Mouse (Mus musculus): ENCODE results near the gene Arhgap23.
A peak's percentile ranks its signal among the peaks of the same experiment; 100 is the strongest.

Gene Arhgap23

DNA sequence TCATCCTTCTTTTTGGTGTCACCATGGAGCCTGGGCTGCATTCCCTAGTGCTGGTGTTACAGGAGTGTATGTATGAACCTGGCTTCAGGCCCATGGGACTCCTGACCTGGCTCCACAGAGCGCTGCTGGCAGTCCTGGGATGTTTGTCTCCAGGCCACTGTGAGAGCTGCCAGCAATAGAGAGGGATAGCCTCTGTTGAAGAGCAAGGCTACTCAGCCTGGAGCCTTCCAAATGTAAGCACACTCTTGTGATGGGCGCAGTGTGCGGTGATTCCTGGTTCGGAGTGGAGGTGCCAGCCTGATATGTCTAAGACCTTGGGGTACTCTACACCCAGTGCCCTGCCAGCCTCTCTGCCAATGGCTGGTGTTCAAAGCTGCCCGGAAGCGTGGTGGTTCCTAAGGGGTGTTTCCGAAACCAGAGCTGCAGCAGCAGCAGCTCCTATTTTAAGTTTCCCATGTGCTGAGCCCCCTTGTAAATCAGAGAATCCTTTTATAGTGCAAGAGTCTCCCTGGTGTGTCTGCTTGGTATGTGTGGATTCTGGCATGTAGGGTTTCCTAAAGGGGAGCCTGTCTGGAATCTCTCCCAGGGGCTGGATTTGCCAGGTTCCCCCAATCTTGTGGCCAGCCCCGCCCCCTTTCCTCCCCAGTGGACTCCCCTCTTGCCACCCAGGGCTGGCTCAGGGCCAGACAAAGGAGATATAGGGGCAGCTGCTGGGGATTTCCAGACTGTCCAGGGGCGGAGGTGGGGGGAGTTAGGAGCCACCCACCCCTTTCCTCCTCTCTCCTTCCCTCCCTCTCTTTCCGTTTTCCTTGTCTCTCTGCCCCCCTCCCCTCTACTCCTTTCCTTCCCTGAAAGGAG is 9.0 kb upstream of the Arhgap23 start:
- DNase-seq (ENCODE audit: low spot score), result no peak

DNA sequence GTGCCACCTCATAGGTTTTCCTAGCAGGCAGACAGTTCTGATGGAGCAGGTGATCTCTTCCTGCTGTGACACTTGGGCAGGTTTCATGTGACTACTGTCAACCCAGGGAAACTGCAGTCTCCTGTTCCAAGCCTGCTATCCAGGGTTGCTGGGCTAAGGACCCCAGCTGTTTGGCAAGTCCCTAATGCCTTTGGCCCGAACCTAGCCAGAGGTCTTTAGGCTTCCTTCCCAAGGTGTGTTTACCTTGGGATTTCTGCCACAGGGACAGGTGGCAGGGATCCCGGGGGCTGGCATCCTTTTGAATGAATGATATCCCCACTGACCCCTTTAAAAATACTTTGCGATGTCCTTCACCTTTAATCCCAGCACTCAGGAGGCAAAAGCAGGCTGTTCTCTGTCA is 7.9 kb upstream of the Arhgap23 start:
- DNase-seq (ENCODE audit: low spot score), result no peak

- DNase-seq (ENCODE audit: low spot score), result peak; percentile 56
Observed at GRCm38 (mm10) chr11:97408171-97408570, 7.2 kb upstream of the Arhgap23 start.

DNA sequence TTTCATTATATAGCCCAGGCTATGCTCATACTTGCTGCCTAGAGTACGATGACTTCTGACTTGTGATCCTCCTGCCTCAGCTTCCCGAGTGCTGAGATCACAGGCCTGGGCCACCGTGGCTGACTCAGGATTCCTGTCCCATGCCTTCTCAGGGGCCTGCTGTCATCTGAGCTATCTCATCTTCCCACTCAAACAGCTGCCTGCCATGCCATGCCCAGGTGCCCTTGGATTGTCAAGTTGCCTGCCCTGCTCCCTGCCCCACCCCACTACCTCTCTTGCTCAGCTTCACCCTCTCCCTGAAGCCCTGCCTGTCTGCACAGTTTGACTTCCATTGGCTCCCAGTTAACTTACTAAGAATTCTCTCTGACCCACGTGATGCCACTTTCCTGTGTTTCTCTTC is 4.4 kb upstream of the Arhgap23 start:
- DNase-seq (ENCODE audit: low spot score), result no peak

GRCm38 (mm10) chr11:97412117-97412516 is 3.2 kb upstream of the Arhgap23 start:
- no peak for DNase-seq (ENCODE audit: low spot score)

- no peak for DNase-seq (ENCODE audit: low spot score)
Observed at GRCm38 (mm10) chr11:97412808-97413347, 2.5 kb upstream of the Arhgap23 start.

GRCm38 (mm10) chr11:97415712-97416636 is 641 bp downstream of the Arhgap23 start:
- no peak for DNase-seq (ENCODE audit: low spot score)

GRCm38 (mm10) chr11:97416637-97417035 is 1.3 kb downstream of the Arhgap23 start:
- no peak for DNase-seq (ENCODE audit: low spot score)

DNA sequence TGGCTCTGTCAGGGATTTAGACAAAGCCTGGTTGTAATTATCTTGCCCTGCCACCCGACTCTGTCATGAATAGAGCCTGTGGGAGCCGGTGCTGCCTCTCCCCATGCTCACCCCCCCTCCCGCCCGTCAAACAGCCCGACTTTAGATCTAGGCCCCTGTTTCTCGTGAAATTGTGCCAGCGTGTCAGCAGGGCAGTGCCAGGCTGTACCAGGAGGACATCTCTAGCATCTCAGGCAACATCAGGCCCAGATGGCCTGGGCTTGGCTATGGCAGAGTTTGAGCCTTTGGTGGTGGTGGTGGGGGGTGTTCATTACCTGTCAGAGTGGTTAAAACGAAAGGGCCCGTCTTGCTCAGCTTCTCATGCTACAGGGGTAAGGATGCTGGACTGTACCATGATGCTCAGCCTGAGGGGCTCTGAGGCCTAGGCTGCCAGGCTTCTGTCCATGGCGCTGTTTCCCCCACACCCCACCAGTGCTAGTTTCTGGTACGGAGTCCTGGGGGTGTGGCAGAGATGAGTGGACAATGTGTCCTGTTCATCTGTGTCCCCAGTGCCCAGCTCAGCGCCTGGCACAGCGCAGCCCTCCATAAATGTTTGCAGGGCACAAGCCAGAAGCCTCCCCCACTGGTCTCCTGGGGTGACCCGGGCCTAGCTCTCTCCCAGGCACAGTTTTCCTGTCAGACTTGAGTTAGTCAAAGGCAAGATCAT is 3.7 kb downstream of the Arhgap23 start:
- no peak for DNase-seq (ENCODE audit: low spot score)

DNA sequence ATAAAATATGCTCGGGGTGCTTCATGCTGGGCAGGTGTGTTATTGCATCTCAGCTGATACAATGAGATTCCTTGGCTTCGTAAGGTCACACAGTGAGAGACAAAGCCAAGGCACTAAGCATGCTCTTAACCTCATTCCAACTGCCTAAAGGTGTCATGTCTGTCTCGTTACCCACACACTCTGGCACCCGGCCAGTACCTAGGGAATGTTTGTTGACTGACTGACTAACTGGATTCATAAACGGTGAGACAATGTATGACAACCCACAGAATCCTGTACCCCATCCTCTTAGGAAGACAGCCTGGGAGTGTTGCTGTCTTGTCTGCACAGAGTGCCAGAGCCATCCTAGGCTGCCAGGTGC is 4.2 kb downstream of the Arhgap23 start:
- DNase-seq (ENCODE audit: low spot score), result no peak

DNA sequence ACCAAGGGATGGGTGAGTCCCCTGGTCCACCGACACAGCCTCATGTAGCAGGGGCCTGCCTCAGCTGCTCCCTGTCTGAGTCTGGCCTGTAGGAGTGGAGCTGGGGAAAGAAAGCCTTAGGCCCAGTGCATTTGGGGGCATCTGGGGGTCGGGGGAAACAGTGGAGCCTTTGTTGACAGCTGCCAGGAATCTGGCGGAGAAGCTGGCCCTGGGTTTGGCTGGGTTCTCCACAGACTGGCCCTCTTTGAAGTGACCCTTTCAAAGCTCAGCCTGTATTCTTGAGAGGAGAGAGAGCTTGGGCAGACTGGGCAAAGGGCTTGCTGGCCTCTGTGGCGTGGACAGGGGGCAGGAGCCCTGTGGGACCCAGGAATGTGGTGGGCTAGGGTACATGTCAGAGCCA is 7.2 kb downstream of the Arhgap23 start:
- no peak for DNase-seq (ENCODE audit: low spot score)

DNA sequence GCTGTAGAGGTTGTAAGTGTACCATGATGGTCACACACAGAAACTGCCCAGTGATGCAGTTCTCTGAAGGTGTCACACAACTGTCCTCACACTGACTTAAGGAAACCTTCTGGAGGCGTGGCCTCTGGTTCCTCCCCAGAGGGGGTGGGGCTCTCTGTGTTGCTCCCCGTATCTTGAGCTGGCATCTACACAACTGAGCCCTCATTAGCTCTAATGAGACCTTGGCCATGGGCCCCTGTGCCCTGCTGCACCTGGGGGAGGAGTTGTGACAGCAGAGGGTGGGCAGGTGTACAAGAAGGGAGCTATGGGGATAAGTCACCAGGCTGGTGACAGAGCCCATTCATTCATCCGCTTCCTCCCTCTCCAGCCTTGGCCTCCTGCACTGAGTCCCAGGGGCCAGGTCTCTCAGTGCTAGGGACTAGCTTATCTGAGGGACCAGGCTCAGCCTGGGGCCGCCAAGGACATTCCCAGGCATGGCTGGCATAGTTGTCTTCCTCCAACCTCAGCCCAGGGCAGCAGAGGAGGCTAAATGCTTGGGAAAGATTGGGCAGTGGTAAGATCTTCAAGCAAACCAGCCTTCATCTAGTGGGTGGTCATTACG is 8.9 kb downstream of the Arhgap23 start:
- no peak for DNase-seq (ENCODE audit: low spot score)

GRCm38 (mm10) chr11:97424802-97425201 is 9.5 kb downstream of the Arhgap23 start:
- DNase-seq (ENCODE audit: low spot score), result no peak

- DNase-seq (ENCODE audit: low spot score), result peak; percentile 81
Observed at GRCm38 (mm10) chr11:97427794-97428725, 12.7 kb downstream of the Arhgap23 start.

GRCm38 (mm10) chr11:97428726-97429077 is 13.4 kb downstream of the Arhgap23 start:
- no peak for DNase-seq (ENCODE audit: low spot score)

DNA sequence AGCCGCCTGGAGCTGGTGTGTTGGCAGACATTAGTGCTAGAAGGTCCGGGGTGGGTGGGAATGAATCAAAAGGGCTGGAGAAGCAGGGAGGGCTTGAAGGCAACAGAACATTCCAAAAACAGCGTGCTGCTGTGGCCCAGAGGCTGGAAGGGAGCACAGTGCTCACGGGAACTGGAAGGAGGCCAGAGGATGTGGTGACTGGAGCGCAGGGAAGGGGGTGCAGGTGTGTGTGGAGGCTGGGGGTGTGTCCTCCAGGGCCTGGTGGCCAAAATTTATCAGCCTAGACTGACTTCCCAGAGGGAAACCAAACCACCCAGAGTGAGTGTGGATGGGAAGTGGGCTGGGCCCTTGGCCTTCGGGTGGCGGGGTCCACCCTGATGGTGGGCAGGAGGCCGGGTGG is 14.3 kb downstream of the Arhgap23 start:
- no peak for DNase-seq (ENCODE audit: low spot score)

- no peak for DNase-seq (ENCODE audit: low spot score)
Observed at GRCm38 (mm10) chr11:97432015-97432414, 16.7 kb downstream of the Arhgap23 start.

- no peak for DNase-seq (ENCODE audit: low spot score)
Observed at GRCm38 (mm10) chr11:97432983-97433539, 17.7 kb downstream of the Arhgap23 start.

DNA sequence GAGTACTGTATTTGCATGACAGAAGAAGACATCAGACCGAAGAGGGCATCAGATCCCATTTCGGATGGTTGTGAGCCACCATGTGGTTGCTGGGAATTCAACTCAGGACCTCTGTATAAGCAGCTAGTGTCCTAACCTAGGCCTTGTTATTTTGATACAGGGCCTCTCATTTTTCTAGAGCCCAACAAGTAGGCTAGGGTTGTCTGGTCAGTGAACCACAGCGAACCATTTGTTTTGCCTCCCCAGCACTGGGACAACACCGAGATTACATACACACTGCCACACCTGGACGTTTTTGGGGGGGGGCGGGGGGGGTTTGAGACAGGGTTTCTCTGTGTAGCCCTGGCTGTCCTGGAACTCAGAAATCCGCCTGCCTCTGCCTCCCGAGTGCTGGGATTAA is 18.8 kb downstream of the Arhgap23 start:
- no peak for DNase-seq (ENCODE audit: low spot score)

GRCm38 (mm10) chr11:97434704-97435454 is 19.5 kb downstream of the Arhgap23 start:
- DNase-seq (ENCODE audit: low spot score), result peak; percentile 97
